Mouse (Mus musculus): ENCODE results near the gene Tgds. TPM values are rescaled to one million over a fixed set of nuclear protein-coding genes. Genes with fewer than 3 reads are reported as not detected.

Tgds gene
- polyA plus RNA-seq (2015; fragmentation: Nextera tagmentation; extraction: Ambion mirVana) = 20.2 and 24.5 TPM in 2 replicates

GRCm38 (mm10) chr14:118132642-118132977, at the start of gene Tgds:
Tgds (minus strand) TSS chr14:118132755.
- peak; percentile 68 for ATAC-seq (ENCODE audit: low read depth)

DNA sequence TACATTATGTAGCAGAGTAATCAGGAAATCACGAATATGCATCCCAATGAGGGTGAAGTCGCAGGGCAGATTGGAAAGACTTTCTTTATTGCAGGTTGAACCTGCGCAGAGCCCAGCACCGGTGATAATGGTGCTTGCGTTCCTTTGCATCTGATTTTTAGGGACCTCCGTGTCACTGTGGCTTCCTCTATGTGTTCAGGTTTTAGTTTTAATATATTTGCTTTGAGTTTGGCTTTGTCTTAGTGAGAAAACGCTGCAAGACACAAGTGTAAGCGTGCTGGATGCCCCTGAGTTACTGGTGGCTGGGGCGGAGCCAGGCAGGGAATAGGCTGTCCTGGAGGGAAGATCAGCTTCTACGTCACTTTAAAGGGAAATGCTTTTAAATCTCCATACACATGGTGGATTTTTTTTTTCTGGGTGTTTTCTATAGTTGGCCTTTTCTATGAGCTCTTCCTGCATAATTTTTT, 48.2 kb upstream of the Tgds start:
- peak overlapping the region; percentile 85 for H3K4me2 ChIP-seq
- H3K4me3 ChIP-seq = peak overlapping the region; percentile 48
- H3K36me3 ChIP-seq = no peaks in the 10 kb centered on the region
- peak overlapping the region; percentile 89 for H3K27ac ChIP-seq (replicated peaks)
- no peaks in the 10 kb centered on the region for H3K9me3 ChIP-seq
- peak; percentile 93 for ATAC-seq (ENCODE audit: low read depth)
- H3K9ac ChIP-seq = peak overlapping the region; percentile 74
- peaks cover 4% of the 10 kb centered on the region for H3K4me1 ChIP-seq (replicated peaks)
- H3K27me3 ChIP-seq = no peaks in the 10 kb centered on the region
- 1% methylated on average over 10 of the region's 10 CpGs for WGBS

More at GRCm38 (mm10) chr14:118132642-118132977, at the start of gene Tgds:
- Histone ChIP-seq H3K4me3 (peak within 1 kb of the TSS; percentile 65), H3K27ac (replicated peaks) (peak within 1 kb of the TSS; percentile 52), H3K4me2 (peak within 1 kb of the TSS; percentile 84), H3K36me3 (peaks cover 19% of the 10 kb centered on the region), H3K9ac (peak within 1 kb of the TSS; percentile 82), H3K4me1 (replicated peaks) (peaks cover 28% of the 10 kb centered on the region), H3K27me3 (peaks cover 4% of the 10 kb centered on the region; the same call in 1 of the 2 replicates), H3K9me3 (no peaks in the 10 kb centered on the region)
- WGBS = under 1% methylated on average over 28 of the region's 28 CpGs

DNA sequence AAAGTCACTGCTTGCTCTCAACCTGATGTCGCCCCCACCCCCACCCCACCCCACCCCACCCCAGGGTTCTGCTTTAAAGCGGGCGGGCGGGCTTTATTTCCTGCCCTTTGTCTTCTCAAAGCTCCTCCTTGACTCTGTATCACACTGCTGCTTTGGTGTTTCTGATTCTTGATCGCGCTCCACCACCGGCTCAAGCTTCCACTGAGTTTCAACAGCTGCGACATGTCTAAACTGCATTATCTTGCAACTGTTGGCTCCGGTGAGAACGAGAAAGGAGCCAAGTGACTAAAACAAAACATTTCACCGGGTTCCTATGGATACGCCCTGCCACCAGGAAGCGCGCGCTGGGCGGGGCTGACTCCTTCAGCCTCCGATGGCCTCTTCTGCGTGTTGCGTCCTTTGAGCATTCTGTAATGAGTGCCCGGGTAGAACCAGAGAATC, 47.6 kb upstream of the Tgds start:
- ATAC-seq (ENCODE audit: low read depth) = peak; percentile 91
- H3K27ac ChIP-seq (replicated peaks) = peak overlapping the region; percentile 89
- no peaks in the 10 kb centered on the region for H3K36me3 ChIP-seq
- peak overlapping the region; percentile 48 for H3K4me3 ChIP-seq
- H3K4me2 ChIP-seq = peak overlapping the region; percentile 85
- H3K9me3 ChIP-seq = no peaks in the 10 kb centered on the region
- peak overlapping the region; percentile 74 for H3K9ac ChIP-seq
- H3K4me1 ChIP-seq (replicated peaks) = peaks cover 4% of the 10 kb centered on the region
- WGBS = under 1% methylated on average over 20 of the region's 20 CpGs
- H3K27me3 ChIP-seq = no peaks in the 10 kb centered on the region

DNA sequence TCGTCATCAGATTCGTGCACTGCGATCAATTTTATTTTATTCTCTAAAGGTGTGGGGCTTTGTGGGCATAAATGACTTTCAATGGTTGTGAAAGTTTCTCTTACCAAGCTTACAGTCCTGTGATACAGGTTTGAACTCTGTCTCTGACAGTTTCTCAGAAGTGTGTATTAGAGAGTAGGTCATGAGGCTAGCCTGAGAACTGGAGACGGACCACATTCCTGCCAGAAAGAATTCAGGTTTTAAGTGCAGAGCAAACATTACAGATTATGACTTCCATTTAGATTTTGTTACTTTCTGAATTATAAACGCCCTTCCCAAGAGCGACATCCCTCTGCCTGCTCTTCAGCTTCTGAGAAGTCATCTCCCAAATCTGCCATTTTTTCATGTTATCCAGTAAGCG, 47.1 kb upstream of the Tgds start:
- H3K27me3 ChIP-seq = no peaks in the 10 kb centered on the region
- peak overlapping the region; percentile 74 for H3K9ac ChIP-seq
- H3K9me3 ChIP-seq = no peaks in the 10 kb centered on the region
- WGBS = 33% methylated on average over 7 of the region's 7 CpGs
- H3K4me3 ChIP-seq = peak overlapping the region; percentile 48
- no peaks in the 10 kb centered on the region for H3K36me3 ChIP-seq
- H3K27ac ChIP-seq (replicated peaks) = peak overlapping the region; percentile 89
- peak overlapping the region; percentile 85 for H3K4me2 ChIP-seq
- no peak for ATAC-seq (ENCODE audit: low read depth)
- H3K4me1 ChIP-seq (replicated peaks) = peaks cover 4% of the 10 kb centered on the region

DNA sequence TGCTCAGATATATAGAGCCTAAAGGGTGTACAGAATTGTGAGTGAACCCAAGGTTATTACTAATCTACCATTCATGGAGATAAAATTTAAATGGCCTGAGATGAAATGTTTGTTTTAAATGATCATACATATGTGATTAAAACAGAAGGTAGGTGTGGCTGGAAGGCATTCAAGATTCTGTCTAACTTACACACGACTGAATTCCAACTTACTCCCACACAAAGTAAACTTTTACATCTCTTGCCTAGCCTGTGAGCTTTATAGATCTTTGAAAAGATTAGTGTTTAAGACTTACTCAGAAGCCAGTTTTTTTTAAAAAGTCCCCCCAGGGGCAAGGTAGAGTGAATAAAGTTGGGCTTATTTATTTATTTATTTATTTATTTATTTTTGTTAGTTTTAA, 46.7 kb upstream of the Tgds start:
- H3K27ac ChIP-seq (replicated peaks) = no peak overlapping the region
- ATAC-seq (ENCODE audit: low read depth) = no peak
- 58% methylated on average over 1 of the region's 1 CpGs for WGBS
- H3K4me1 ChIP-seq (replicated peaks) = peaks cover 4% of the 10 kb centered on the region
- no peaks in the 10 kb centered on the region for H3K27me3 ChIP-seq
- H3K4me2 ChIP-seq = no peak overlapping the region; the same call in 1 of the 2 replicates
- no peak overlapping the region for H3K9ac ChIP-seq
- no peaks in the 10 kb centered on the region for H3K9me3 ChIP-seq
- H3K4me3 ChIP-seq = no peak overlapping the region
- H3K36me3 ChIP-seq = no peaks in the 10 kb centered on the region

DNA sequence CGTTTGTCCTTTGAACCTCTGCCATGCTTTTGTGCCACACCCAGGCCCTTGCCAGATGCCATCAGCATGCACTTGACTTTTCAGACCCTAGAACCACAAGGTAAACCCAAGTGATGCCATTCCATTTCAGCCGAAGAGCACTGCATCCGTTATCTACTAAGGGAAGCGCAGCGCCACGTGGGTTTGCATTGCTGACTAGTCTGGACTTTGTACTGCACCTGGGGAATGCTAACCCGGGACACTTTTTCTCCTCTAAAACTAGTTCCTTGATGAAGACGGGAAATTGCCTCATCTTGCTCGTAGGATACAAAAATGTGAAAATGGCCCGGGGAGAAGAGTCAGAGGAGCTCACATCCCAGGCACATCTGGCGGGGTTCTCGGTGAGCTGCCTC, 43.1 kb upstream of the Tgds start:
- no peak for ATAC-seq (ENCODE audit: low read depth)
- Histone ChIP-seq H3K9ac (no peak overlapping the region), H3K4me2 (no peak overlapping the region), H3K27me3 (no peaks in the 10 kb centered on the region), H3K4me3 (no peak overlapping the region), H3K36me3 (no peaks in the 10 kb centered on the region), H3K27ac (replicated peaks) (no peak overlapping the region), H3K4me1 (replicated peaks) (peaks cover 4% of the 10 kb centered on the region), H3K9me3 (no peaks in the 10 kb centered on the region)
- 91% methylated on average over 12 of the region's 12 CpGs for WGBS

DNA sequence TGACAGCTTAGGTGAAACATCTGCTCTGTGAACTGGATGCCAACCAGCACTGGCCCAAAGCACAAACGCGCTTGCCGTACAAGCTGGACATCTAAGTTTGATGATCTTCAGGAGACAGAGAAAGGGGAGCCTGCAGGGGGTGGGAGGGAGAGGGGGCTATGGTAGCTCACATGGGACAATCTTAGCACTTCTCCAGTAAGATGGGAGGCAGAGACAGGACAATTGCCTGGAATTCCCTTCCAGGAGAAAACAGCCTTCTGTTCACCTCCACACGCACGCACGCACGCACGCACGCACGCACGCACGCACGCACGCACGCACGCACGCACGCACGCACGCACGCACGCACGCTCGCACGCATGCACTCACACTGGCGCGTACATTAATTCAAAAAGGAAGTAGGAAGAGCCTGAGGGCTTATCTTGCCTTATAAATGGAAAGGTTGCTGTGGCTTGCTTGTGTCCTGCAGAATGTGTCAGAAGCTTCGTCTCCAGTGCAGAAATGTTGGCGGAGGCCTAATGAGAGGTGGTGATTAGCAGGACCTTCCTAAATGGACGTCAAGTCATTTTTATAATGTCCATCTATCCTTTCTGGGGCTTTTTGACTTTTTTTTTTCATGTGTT, 42.6 kb upstream of the Tgds start:
- Histone ChIP-seq H3K27ac (replicated peaks) (no peak overlapping the region), H3K4me1 (replicated peaks) (peaks cover 4% of the 10 kb centered on the region), H3K4me3 (no peak overlapping the region), H3K9ac (no peak overlapping the region), H3K36me3 (no peaks in the 10 kb centered on the region), H3K27me3 (no peaks in the 10 kb centered on the region), H3K4me2 (no peak overlapping the region), H3K9me3 (no peaks in the 10 kb centered on the region)
- 88% methylated on average over 30 of the region's 30 CpGs for WGBS
- no peak for ATAC-seq (ENCODE audit: low read depth)

- Histone ChIP-seq H3K9ac (no peak overlapping the region), H3K4me2 (no peak overlapping the region), H3K9me3 (no peaks in the 10 kb centered on the region), H3K27ac (replicated peaks) (no peak overlapping the region), H3K27me3 (no peaks in the 10 kb centered on the region), H3K4me3 (no peak overlapping the region), H3K4me1 (replicated peaks) (no peaks in the 10 kb centered on the region), H3K36me3 (peaks cover 13% of the 10 kb centered on the region)
- no peak for ATAC-seq (ENCODE audit: low read depth)
- WGBS = 70% methylated on average over 11 of the region's 11 CpGs
Measured at GRCm38 (mm10) chr14:118173590-118174203, 41.1 kb upstream of the Tgds start.

GRCm38 (mm10) chr14:118168776-118169175, 36.2 kb upstream of the Tgds start:
- Histone ChIP-seq H3K9ac (no peak overlapping the region), H3K36me3 (peaks cover 15% of the 10 kb centered on the region), H3K4me3 (no peak overlapping the region), H3K4me2 (no peak overlapping the region), H3K27me3 (no peaks in the 10 kb centered on the region), H3K9me3 (no peaks in the 10 kb centered on the region), H3K4me1 (replicated peaks) (no peaks in the 10 kb centered on the region), H3K27ac (replicated peaks) (no peak overlapping the region)
- ATAC-seq (ENCODE audit: low read depth) = no peak
- 94% methylated on average over 4 of the region's 4 CpGs for WGBS

DNA sequence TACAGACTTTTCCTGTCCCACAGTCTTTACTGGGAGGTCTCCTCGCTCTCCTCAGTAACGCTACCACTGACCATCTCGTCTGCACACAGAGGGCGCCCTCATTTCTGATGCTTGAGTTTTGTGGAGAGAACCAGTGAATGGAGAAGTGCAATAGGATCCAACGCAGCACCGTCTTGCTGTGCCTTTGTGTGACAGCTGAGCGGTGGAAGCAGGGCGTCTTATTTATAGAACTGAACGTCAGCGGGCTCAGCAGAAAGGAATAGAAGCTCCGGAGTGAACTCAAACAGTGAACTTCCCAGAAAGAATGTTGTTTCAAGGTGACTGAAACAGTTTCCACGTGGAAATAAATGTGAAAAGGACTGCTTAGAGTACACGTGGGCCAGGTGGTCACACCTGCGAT, 30.1 kb upstream of the Tgds start:
- no peaks in the 10 kb centered on the region for H3K27me3 ChIP-seq
- no peak overlapping the region for H3K4me2 ChIP-seq
- no peak for ATAC-seq (ENCODE audit: low read depth)
- 69% methylated on average over 14 of the region's 14 CpGs for WGBS
- H3K4me3 ChIP-seq = no peak overlapping the region
- H3K4me1 ChIP-seq (replicated peaks) = no peaks in the 10 kb centered on the region
- peaks cover 48% of the 10 kb centered on the region for H3K36me3 ChIP-seq
- no peak overlapping the region for H3K9ac ChIP-seq
- H3K9me3 ChIP-seq = no peaks in the 10 kb centered on the region
- H3K27ac ChIP-seq (replicated peaks) = no peak overlapping the region

- no peak overlapping the region for H3K27ac ChIP-seq (replicated peaks)
- no peak for ATAC-seq (ENCODE audit: low read depth)
- H3K9ac ChIP-seq = no peak overlapping the region
- no peaks in the 10 kb centered on the region for H3K27me3 ChIP-seq
- no peaks in the 10 kb centered on the region for H3K4me1 ChIP-seq (replicated peaks)
- H3K4me3 ChIP-seq = no peak overlapping the region
- 97% methylated on average over 3 of the region's 3 CpGs for WGBS
- peaks cover 48% of the 10 kb centered on the region for H3K36me3 ChIP-seq
- no peak overlapping the region for H3K4me2 ChIP-seq
- H3K9me3 ChIP-seq = no peaks in the 10 kb centered on the region
Measured at GRCm38 (mm10) chr14:118161751-118162150, 29.2 kb upstream of the Tgds start.

DNA sequence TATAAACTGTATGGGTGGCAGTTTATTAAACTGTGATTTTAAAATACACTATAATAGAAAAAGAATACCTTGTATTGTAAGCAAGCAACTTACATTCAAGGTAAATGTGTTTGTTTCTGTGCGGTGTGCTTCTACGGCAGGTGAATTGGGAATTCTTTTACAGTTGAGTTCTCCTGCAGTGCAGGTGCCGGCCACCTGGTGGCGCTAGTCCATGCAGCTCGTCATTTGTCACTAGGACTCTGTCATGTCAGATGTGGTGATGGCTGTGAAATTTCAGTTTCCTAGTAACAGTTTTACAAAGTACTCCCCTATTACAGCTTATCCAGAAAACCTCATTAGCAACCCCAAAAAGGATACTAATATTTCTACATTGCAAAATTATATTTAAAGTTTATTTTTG, 24.6 kb upstream of the Tgds start:
- H3K27me3 ChIP-seq = no peaks in the 10 kb centered on the region
- H3K9ac ChIP-seq = no peak overlapping the region
- 28% methylated on average over 5 of the region's 5 CpGs for WGBS
- no peaks in the 10 kb centered on the region for H3K9me3 ChIP-seq
- no peaks in the 10 kb centered on the region for H3K4me1 ChIP-seq (replicated peaks)
- no peak overlapping the region for H3K27ac ChIP-seq (replicated peaks)
- no peak overlapping the region for H3K4me3 ChIP-seq
- ATAC-seq (ENCODE audit: low read depth) = no peak
- no peak overlapping the region for H3K4me2 ChIP-seq
- H3K36me3 ChIP-seq = peaks cover 50% of the 10 kb centered on the region

Measured in neural tube, embryonic 13.5 days (tissue).